Mouse (Mus musculus) frontal cortex, postnatal 36 days (tissue): ENCODE measurements at regions not wholly inside any gene's neighbourhood (a gene's known extent, or its start where the extent isn't known, plus 50 kb on each side); places are given as distances from the start of the nearest gene placed in this dataset.

Source experiments
- DNase-seq, 2 experiments: peaks; one replicate each; pipeline ENCODE4 v3.0.0; 2022; ENCODE audit warnings: low spot score in 2 of 2

DNA sequence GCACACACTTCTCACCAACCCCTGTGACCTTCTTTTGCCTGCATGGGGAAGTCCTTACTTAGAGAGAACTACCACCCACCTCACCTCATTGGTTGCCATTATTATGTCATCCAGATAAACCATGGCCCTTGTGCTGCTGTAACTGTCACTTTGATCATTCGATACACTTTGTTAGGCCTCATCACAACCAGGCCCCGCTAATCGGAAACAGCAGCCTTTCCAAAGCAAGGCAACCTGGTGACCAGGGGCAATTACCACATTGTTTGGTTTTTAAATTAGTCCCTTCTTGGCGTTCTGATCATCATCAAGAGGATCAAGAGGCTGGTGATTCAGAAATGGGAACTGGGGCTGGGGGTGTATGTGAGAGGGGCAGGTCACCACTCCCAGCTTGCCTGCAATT is 208.9 kb upstream of the Meis1 start:
- DNase-seq, result no peak

DNA sequence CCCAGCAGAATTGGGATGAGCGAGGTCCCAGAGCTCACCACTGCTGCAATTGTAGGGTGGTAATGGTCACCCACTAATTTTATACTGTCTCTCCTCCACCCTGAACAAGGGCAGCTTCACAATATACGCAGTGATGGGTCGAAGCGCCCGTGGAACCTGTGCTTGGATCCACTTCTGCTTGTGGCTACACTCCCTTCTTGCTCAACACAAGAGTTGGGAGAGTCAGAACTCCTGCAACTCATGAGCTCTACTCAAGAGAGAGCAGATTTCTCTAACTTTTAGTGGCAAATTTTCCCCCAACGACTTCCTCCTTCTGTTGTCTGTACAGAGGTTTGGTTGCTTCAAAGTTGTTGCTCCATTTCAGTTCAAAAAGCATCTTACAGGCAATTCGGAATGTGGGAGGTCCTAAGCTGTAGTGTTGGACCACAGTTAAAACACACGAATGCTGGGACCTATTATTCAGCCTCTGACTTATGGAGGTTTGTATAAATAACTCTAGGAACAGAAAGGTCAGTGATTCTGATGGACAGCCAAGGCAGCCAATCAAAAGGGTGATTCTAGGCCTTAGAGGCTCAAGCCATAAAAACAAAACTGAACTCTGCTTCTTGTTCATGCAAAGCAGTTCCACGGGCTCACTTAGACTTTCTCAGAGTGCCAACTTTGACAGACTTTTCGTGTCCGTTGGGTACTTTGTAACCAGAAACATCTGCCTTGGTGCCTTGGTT is 227.8 kb upstream of the Meis1 start:
- no peak for DNase-seq

DNA sequence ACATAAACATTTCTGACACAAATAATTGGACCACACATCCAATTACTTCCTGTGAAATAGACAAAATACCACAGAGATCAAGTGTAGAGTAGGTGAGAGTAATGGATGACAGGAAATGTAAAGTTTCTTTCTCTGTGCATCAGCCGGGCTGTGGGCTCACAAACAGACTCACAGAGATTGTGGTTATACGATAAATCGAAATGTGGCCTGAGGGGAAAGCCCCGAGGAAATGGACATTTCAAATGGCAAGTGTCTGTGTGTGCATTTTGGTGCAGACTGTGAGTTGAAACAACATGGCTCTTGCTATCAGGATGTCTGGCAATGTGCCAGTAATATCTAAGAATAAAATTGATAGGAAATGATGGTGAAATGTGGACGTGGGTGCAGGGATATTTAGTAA is 234.8 kb upstream of the Meis1 start:
- no peak for DNase-seq

DNA sequence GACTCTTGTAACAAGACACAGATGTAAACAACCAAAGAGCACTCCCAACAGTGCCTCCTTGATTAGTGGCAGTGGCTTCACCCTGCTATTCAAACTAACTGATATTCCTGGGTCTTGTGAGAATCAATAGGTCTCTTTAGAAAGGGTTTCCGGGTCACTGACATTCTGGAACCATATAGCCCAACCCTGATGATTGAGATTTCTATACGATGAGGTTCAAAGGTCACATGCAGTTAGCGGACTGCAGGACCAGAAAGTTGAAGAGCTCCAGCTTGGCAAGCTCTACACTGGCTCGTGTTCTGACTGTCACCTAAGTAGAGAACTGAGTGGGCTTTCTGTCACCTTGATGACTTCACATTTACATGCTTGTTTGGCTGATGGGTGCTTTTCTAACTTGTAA is 235.4 kb upstream of the Meis1 start:
- no peak for DNase-seq

DNA sequence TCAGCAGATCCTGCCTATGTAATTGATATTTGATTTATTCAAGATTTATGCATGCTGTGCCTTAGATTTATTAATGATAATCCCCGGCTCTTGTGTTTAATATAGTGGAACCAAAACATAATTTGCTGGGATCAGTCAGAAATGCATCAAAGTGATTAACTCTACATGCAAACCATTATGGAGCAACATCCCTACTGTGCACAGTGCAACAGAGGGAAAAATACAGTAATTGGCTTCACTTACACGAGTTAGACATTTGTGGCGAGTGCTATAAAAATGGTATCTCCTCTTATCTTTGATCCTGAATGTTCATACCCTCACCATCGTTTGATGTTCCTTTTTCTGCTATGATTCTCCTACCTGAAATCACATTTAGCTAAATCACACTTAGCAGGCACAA is 238.8 kb upstream of the Meis1 start:
- no peak for DNase-seq

DNA sequence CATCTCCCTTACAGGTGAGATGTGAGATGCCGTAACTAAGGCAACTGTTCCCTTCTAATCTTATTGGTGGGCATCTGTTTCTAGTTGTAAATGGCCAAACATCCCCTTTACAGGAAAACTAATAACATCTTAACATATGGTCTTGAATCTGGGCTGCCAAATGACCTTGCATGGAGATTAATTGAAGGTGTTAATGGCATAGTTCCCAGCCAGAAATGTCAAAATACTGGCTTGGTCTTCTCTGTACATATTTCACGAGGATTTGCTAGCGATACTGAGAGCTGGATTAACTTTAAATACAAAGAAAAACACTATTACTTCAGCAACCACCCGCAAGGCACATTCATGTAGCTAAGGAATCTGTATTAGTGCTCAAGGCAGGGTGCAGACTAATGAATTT is 244.0 kb upstream of the Meis1 start:
- no peak for DNase-seq

DNA sequence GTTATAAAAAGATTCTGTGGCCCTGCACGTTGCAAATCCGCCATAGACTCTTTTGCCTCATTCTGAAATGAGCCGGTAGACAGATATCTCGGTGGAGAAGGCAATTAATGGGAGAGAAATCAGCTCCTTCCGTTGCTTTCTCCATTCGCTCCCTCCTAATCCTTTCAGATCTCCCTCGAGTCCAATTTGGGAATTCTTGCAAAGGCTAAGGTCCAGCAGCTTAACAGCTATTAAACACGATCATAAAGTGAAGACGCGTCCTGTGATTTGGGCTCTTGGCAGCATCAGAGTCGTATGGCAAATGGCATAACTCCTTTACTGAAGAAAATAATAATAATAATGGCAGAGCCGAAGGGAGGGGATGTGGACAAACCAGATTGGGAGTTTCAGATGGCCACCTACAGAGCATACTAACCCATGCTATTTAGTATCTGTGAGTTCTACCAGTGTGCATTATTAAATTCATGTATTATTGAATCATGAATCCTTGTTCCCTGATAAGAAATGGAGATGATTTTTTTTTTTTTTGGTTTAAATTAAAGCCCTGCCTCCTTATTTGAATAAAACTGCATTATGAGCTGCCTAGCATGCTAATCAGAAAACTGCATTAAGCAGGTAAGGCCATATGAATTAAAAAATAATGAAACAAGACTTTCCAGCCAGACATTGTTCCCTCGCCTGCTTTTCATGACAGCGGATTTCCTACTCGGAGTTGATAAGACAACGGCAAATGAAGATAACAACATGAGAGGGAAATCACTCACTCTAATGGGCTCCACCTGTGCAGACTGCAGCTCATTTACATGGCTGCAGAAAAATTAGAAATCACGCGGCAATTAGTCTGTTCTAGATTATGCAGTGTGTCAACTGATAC is 246.2 kb upstream of the Meis1 start:
- DNase-seq, result no peak

DNA sequence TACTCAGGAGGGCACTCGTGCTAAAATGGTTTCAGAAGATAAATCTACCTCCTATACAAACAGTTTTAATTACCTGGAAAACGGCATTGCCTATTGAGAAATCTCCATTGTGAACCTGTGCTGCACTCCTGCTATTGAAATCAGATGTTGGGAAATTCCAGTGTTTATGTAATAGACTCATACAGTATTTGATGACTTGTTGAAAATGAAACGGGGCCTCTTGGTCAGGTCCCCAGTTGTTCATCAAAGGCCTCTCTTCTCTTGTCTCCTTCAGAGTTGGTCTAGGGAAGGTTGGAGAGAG is 246.8 kb upstream of the Meis1 start:
- no peak for DNase-seq

DNA sequence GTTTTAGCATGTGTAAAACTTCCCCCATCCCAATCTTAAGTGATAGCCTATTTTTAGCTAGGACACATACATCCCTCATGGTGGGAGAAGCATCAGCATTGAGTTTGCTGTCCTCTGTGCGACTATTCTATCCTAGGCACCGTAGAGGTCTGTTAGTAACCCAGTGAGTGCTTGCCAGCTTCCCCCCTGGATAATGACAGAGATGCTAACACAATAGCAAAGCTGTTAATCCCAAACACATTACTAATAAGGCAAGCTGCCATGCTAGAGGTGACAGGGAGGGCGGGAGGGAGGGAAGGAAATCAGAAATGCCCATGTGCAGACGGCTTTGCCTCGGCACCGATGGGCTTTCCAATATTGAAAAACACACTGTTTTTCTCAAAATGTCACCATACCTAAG is 272.2 kb upstream of the Meis1 start:
- no peak for DNase-seq

DNA sequence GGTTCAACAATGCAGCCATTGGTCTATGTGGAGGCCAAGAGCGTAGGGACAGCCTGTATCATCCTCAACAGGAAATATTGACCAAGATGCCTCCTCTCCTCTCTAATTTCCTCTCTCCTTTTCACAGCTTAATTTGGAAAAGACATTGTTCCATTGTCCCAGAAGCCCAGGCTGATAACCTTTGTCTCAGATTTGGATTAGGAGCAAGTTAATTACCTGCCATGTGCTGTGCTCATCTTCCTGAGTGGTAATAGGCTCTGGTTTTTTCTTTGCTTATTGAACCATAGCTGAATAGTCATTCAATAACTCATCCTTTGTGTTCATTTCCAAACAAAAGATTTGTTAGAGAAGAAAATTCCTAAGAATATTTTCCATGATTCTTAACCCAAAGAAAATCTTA is 280.6 kb upstream of the Meis1 start:
- no peak for DNase-seq

DNA sequence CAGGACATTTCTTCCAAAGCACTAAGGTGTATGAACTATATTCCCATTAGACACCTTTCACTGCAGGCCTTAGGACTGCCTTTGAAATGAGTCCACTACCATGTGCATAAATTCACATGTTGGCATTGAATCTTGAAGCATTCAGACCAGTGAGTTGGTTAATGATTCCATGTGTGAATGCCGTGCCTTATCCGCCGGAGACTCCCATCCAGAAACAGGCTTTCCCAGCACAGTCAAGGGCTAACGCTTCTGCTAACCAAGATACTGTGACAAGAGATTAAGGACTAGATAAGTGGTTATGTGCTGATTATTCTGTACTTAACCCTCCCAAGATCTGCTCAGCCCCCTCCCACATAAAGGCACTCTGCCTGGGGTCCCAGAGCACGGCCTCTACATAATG is 287.9 kb upstream of the Meis1 start:
- DNase-seq, result no peak

DNA sequence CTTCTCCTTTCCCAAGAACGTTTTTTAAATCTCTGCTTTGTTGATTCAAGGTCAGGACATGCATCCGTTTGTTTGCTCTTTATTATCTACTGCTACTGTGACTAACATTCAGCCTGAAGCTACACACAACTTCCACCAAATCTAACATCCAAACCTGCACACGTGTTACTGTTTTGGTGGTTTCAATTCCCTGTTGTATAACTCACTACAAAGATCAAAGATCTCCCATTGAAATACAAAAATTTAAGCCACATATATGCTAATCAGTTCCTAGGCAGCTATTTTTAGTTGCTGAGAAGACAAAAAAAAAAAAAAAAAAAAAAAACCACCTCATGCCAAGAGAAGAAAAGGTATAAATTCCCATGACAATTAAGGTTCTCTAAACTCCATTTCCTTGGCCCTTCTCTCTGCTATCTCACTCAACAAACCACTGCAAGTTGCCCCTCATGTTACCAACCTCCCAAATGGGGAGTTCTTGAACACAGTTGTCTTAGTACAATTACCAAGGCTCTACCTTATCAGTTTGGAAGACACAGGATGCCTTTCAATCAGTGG is 312.0 kb upstream of the Meis1 start:
- no peak for DNase-seq

DNA sequence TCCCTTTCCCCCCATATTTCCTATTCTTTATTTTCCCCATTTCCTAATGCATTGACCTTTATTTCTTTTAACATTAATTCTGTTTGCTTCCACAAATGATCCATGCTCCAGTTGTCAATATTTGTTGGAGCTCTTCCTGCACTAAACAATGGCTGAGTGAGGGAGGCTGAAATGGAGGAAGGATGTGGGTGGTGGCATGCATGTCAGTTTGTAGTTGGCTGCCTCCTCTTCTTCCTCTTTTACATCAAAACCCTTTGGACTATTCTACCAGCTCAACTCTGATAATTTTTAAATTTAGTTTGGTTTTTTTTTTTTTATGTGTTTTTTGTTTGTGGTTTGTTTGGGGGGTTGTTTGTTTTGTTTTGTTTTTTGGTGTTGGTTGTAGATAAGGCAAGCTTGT is 313.5 kb upstream of the Meis1 start:
- no peak for DNase-seq

DNA sequence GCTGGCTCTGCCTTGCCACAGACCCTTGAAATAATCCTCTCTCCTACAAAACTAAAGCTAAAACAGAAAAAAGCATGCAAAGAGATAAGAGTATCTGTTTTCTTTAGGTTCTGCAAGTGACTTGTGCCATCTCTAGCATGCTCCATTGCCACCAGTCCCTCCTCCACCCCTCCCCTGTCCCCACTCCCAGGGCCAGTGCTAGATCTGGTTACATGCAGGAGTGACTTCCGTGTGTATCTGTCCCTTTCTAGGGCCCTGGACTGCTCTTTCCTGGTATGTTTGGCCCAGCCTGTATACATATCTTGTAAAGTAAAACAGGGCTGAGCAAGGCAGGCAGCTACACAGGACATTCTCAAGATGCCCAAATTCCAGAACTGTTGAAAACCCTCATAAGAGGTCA is 313.9 kb upstream of the Meis1 start:
- no peak for DNase-seq

DNA sequence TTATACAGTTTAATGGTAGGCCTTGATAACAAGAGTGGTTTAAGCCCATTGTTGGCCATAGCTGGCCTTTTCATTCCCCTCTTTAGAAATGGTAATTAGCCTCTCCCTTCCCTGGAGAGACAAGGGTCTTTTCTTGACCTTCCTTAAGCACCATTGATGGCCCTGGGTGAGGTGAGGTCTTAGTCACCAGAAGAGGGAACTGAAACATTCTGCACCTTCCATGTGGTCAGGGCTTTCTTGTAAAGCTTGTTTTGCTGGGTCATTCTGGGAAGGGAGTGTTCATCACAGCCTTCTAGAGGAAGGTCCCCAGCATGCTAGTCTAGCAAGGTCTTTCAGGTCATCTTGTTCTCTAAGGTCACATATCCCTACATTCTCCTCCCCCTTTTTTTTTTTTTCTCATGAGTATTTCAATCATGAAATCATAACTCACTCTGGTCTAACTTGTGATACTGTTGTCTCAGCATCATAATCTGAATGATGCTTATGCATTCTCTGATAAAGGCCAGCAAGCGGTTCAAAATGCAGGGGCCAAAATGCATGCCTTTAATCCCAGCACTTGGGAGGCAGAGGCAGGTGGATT is 315.2 kb upstream of the Meis1 start:
- no peak for DNase-seq

DNA sequence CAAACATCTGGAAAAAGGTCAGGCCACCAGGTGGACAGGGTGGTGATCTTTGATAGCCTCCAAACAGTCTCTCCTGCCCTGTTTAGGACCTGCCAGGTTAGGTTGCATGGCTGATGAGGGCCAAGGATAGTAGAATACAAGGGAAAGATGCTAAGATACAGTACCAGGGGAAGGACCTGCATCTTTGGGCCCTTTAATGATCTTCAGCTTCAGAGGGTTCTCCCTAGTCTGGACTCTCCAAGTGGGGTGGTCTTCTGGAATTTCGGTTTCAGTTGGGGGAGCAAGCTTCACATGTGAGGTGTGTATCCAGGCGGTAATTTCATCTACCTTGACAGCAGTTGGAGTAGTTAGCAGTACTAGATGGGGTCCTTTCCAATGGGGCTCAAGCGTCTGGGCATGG is 316.6 kb upstream of the Meis1 start:
- no peak for DNase-seq

DNA sequence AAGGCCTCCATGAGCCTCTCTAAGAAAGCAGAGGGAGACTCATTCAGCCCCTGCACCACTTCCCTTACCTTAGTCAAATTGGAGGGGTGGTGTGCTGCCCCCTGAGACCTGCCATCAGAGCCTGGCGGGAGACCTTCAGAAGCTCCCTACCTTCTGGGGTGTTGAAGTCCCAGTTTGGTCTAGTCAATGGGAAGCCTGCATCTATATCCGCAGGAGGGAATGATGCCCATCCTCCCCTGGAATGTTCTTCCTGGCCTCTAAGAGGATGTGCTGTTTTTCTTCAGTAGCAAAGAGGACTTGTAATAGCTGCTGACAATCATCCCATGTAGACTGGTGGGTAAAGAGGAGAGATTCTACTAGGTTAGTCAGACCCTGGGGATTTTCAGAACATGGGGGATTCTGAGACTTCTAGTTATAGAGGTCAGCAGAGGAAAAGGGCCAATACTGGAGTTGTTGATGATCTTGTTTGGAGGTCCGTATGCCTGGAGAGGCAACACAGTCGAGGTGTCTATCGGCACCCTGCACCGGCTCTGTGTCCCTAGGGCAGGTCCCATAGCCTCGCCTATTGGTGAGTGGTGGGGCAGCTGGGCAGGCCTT is 321.0 kb upstream of the Meis1 start:
- no peak for DNase-seq

DNA sequence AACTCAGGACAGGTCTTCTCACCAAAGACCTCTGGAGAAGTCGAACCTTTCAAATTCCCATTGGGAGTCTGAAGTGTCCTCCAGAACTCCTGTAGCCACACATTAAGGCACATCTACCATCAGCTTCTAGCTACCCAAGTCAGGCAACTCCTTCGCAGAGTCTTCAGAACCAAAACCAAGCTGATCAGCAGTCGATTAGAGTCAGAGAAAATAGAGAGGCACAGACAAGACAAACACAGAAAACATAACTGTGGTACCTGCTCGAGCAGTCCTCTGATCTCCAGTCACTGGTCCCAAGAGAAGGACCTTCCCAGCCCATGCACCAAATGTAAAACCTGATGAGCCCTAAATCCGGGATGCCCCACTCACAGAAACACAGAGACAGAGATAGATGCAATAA is 322.1 kb upstream of the Meis1 start:
- DNase-seq, result no peak

DNA sequence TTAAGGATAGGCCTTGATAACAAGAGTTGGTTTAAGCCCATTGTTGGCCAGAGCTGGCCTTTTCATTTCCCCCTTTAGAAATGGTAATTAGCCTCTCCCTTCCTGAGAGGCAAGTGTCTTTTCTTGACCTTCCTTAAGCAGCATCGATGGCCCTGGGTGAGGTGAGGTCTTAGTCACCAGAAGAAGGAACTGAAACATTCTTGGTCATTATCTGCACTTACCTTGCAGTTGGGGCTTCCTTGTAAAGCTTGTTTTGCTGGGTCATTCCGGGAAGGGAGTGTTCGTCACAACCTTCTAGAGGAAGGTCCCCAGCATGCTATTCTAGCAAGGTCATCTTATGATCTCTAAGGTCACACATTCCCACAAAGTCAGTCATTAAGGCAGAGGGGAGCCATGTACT is 322.6 kb upstream of the Meis1 start:
- no peak for DNase-seq

DNA sequence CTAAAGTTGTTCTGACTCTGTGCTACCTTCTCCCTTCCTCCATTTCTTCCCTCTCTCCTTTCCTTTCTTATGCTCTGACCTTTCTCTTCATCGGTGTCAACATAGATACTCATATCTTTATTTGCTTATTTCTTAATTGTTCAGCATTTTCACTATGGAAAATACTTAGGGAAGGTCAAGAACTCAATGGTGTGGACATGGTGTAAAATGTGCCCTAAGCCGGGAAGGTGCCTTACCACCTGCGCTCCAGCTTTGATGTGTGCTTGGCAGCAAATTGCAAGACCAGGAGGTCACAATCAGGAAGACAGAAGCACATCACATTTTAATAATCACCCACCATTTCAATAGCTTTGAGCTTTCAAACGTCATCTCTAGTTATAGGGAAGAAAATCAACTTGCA is 324.0 kb upstream of the Meis1 start:
- no peak for DNase-seq

DNA sequence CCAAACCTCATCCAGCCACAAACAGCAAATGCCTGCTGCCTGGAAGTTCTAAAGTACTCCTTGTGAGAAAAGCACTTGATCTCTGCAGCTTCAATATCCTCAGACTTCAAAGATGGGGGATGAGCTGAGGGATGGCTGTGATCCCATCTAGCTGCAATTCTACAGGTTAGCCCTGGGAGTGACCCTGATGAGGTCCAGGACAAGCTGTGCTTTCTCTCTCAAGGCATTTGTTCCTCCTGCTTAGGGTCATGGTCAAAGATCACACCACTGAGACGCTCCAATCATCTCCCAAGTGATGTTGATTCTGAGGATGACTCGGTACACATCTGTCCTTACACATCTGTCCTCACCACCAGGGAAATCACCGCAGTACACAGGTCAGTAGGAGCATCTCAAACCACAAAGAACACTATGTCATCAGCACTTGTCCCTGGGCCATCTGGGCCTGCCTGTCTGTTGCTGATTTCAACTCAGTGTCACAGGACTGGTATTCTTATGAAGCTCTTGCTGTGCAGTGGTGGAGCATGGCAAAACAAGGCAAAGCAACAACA is 327.6 kb upstream of the Meis1 start:
- no peak for DNase-seq
